Mouse (Mus musculus): ENCODE measurements at regions not wholly inside any gene's neighbourhood (a gene's known extent, or its start where the extent isn't known, plus 50 kb on each side); places are given as distances from the start of the nearest gene placed in this dataset.
A peak's percentile ranks its signal among the peaks of the same experiment; 100 is the strongest.

DNA sequence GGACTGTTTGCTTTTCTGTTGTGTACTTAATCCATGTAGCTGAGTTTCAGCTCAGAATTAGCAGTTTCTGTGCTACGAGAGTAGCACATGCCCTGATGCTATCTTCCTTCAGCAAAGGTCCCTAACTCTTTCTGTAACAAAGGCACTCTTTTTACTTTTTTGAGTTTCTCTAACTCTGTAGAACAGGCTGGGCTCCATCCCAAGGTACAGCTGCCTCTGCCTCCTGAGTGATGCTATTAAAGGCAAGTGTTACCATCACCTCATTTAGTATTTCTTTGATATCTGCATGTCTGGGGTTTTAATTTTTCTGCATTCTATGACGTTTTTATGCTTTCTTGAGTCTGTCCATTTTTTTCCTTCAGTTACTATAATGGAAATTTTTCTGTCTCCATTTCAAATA lies 853.9 kb downstream of the Edem1 start:
- WGBS = 64% methylated on average over 2 of the region's 2 CpGs
- no peak for ATAC-seq
- no peak overlapping the region for H3K4me3 ChIP-seq (replicated peaks; ENCODE audit: low read length)
- no peak overlapping the region for H3K9ac ChIP-seq (replicated peaks; ENCODE audit: low read depth, low read length)
- no peaks in the 10 kb centered on the region for H3K36me3 ChIP-seq (ENCODE audit: control insufficient read depth, insufficient read depth)
- H3K27ac ChIP-seq (ENCODE audit: low read length) = no peak overlapping the region
- H3K4me2 ChIP-seq (ENCODE audit: low read length) = no peak overlapping the region
- no peaks in the 10 kb centered on the region for H3K27me3 ChIP-seq (replicated peaks; ENCODE audit: control insufficient read depth, insufficient read depth, low read length)
- H3K9me3 ChIP-seq (ENCODE audit: control insufficient read depth, low read length) = no peaks in the 10 kb centered on the region
- H3K4me1 ChIP-seq (replicated peaks; ENCODE audit: control insufficient read depth, insufficient read depth, low read length) = no peaks in the 10 kb centered on the region

DNA sequence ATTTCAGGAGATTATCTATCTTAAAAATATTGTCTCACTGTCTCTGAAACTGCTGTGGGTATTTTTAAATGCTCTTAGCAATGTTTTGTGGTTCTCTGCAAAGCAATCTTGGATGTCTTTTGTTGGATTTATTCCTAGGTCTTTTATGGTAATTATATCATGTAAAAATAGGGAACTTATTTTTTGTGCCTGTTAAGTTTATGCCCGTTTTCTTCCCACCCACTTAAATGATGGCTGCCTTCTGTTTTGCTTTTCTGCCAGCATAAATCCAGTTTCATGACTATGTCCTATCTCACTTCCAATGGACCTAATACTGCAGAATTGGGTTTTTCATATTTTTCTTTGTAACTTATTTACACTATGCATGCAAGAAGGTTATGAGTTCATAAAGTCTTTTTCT lies 901.6 kb downstream of the Edem1 start:
- no peak for ATAC-seq
- Histone ChIP-seq H3K4me2 (ENCODE audit: low read length) (no peak overlapping the region), H3K9ac (replicated peaks; ENCODE audit: low read depth, low read length) (no peak overlapping the region), H3K9me3 (ENCODE audit: control insufficient read depth, low read length) (no peaks in the 10 kb centered on the region), H3K4me1 (replicated peaks; ENCODE audit: control insufficient read depth, insufficient read depth, low read length) (no peaks in the 10 kb centered on the region), H3K36me3 (ENCODE audit: control insufficient read depth, insufficient read depth) (no peaks in the 10 kb centered on the region), H3K27me3 (replicated peaks; ENCODE audit: control insufficient read depth, insufficient read depth, low read length) (no peaks in the 10 kb centered on the region), H3K4me3 (replicated peaks; ENCODE audit: low read length) (no peak overlapping the region), H3K27ac (ENCODE audit: low read length) (no peak overlapping the region)
- 63% methylated on average over 1 of the region's 1 CpGs for WGBS

DNA sequence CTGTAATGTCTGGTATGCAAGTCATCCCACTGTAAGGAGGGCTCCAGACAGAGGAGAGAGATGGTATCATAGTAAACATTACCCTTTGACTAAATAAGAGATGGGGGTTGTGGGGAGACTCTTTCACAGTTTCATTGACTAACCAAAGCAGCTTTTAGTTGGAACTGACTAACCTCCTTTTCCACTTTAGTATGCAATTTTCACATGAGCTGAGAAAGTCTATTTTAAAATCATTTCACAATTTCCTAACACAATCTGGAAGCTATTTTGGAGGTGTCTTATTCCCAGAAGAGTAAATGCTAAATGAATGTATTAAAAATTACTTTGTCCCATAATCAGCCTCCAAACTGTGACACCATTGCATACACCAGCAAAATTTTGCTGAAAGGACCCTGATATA lies 904.7 kb upstream of the Grm7 start:
- no peak overlapping the region for H3K9ac ChIP-seq (replicated peaks; ENCODE audit: low read depth, low read length)
- no peaks in the 10 kb centered on the region for H3K36me3 ChIP-seq (ENCODE audit: control insufficient read depth, insufficient read depth)
- H3K4me1 ChIP-seq (replicated peaks; ENCODE audit: control insufficient read depth, insufficient read depth, low read length) = no peaks in the 10 kb centered on the region
- H3K27ac ChIP-seq (ENCODE audit: low read length) = no peak overlapping the region
- H3K4me2 ChIP-seq (ENCODE audit: low read length) = no peak overlapping the region
- H3K27me3 ChIP-seq (replicated peaks; ENCODE audit: control insufficient read depth, insufficient read depth, low read length) = no peaks in the 10 kb centered on the region
- peak; percentile 43; the same call in 1 of the 2 replicates for ATAC-seq
- H3K9me3 ChIP-seq (ENCODE audit: control insufficient read depth, low read length) = no peaks in the 10 kb centered on the region
- H3K4me3 ChIP-seq (replicated peaks; ENCODE audit: low read length) = no peak overlapping the region
